Comparison of ENCODE assay signal across 8 mouse cellular contexts in the genomic region with DNA sequence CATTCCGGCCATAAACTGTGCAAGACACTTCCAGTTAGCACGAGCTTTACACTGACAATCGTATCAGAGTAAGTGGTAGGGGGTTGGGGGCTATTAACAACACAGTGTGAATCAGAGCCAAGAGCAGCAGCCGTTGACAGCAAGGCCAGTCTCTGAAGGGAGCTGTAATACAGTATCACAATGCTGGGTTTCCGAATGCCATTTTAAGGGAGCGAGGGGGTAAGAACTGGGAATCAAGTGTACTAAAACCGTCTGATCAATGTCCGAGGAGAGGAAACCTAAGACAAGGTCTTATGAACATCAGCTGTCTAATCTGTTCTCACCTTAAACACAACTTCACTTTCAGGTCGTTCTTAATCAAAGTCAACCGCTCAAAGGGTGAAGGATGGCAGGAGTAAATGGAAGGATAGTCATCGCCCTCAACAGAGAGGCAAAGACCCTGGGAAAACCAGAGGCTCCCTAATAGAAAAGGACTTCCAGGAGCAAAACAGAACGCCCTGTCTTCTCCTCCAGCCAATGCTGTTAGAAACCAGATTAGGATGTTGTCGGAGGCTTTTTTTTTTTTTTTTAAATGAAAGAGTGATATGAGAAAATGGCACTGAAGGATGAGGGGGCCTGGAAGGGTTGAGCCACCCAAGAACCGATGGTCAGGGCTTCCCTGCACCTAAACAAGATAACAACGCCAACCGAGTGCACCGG. TPM values are rescaled to one million over a fixed set of nuclear protein-coding genes. Genes with fewer than 3 reads are reported as not detected.
DNase-seq lines count a peak whose midpoint lies in the region; ATAC-seq and TF ChIP-seq lines count a peak whose summit lies in the region.

No protein-coding gene starts in this region.

- peaks cover 5% of the 10 kb centered on the region; the same call in 1 of the 2 replicates for H3K4me1 ChIP-seq in spleen, adult 2 months (ENCODE audit: control insufficient read depth, insufficient read depth, insufficient read length)
- peaks cover 10% of the 10 kb centered on the region for H3K4me1 ChIP-seq in heart, embryonic 10.5 days
- H3K4me1 ChIP-seq in kidney, embryonic 15.5 days: peaks cover 8% of the 10 kb centered on the region
- peaks cover 15% of the 10 kb centered on the region; the same call in 1 of the 2 replicates for H3K4me1 ChIP-seq in liver, postnatal 0 days (ENCODE audit: insufficient read depth)

- no peak for DNase-seq in spleen, adult 2 months (ENCODE audit: low read depth in 1 of 2, low spot score in 2 of 2)
- DNase-seq in spleen, adult 18-20 months: no peak
- DNase-seq in cerebellum, postnatal 10 days: peak; percentile 67 to 68
- DNase-seq in heart, embryonic 10.5 days (ENCODE audit: low spot score): peak; percentile 75
- DNase-seq in liver, postnatal 0 days: peak; percentile 18
- peak; percentile 45 for DNase-seq in retina, postnatal 1 day

- H3K9ac ChIP-seq in kidney, embryonic 15.5 days: peak overlapping the region; percentile 74
- H3K9ac ChIP-seq in liver, postnatal 0 days (replicated peaks): peak overlapping the region; percentile 96

- peak overlapping the region; percentile 61; the same call in 1 of the 2 replicates for H3K27ac ChIP-seq in spleen, adult 2 months (ENCODE audit: insufficient read depth, low read length)
- H3K27ac ChIP-seq in heart, embryonic 10.5 days: peak overlapping the region; percentile 96
- H3K27ac ChIP-seq in kidney, embryonic 15.5 days: peak overlapping the region; percentile 87
- peak overlapping the region; percentile 95 for H3K27ac ChIP-seq in liver, postnatal 0 days (ENCODE audit: low read depth)

- no peak; the same call in 1 of the 2 replicates for ATAC-seq in kidney, embryonic 15.5 days (replicated peaks; ENCODE audit: low FRiP score)
- ATAC-seq in liver, postnatal 0 days: no peak
- no peak for ATAC-seq in erythroid progenitor cell, adult 5-6 weeks (replicated peaks; ENCODE audit: low FRiP score, poor library complexity, severe bottlenecking)

- no peaks in the 10 kb centered on the region for H3K36me3 ChIP-seq in spleen, adult 2 months (ENCODE audit: control insufficient read depth, insufficient read depth, low read length)
- H3K36me3 ChIP-seq in heart, embryonic 10.5 days: no peaks in the 10 kb centered on the region
- no peaks in the 10 kb centered on the region for H3K36me3 ChIP-seq in kidney, embryonic 15.5 days
- H3K36me3 ChIP-seq in liver, postnatal 0 days (replicated peaks; ENCODE audit: insufficient read depth, low read length): no peaks in the 10 kb centered on the region; the same call in 1 of the 2 replicates

- no peaks in the 10 kb centered on the region for H3K9me3 ChIP-seq in heart, embryonic 10.5 days
- H3K9me3 ChIP-seq in kidney, embryonic 15.5 days (replicated peaks): no peaks in the 10 kb centered on the region
- no peaks in the 10 kb centered on the region for H3K9me3 ChIP-seq in liver, postnatal 0 days (ENCODE audit: low read length)

- TF ChIP-seq POLR2A in spleen, adult 2 months (IDR thresholded peaks at IDR 0.05; ENCODE audit: low read depth, low read length): no peak

- TF ChIP-seq CTCF in spleen, adult 2 months (IDR thresholded peaks at IDR 0.05; ENCODE audit: extremely low read depth, insufficient read depth, insufficient read length, insufficient replicate concordance): no peak
- TF ChIP-seq CTCF in liver, postnatal 0 days (IDR thresholded peaks at IDR 0.05; ENCODE audit: low read depth): no peak

- H3K27me3 ChIP-seq in spleen, adult 2 months (ENCODE audit: control insufficient read depth, insufficient read depth, low read length): no peaks in the 10 kb centered on the region
- no peaks in the 10 kb centered on the region for H3K27me3 ChIP-seq in heart, embryonic 10.5 days (ENCODE audit: insufficient read depth, poor library complexity, severe bottlenecking)
- no peaks in the 10 kb centered on the region for H3K27me3 ChIP-seq in kidney, embryonic 15.5 days
- H3K27me3 ChIP-seq in liver, postnatal 0 days (ENCODE audit: insufficient read depth, low read length): no peaks in the 10 kb centered on the region

- H3K4me2 ChIP-seq in kidney, embryonic 15.5 days: peak overlapping the region; percentile 77
- H3K4me2 ChIP-seq in liver, postnatal 0 days (ENCODE audit: low read depth, low read length): peak overlapping the region; percentile 71

- no peak for TF ChIP-seq EP300 in liver, postnatal 0 days (IDR thresholded peaks at IDR 0.05; ENCODE audit: low read depth)

- WGBS in spleen, adult 2 months: 13% methylated on average over 17 of the region's 17 CpGs
- WGBS in heart, embryonic 10.5 days: 1% methylated on average over 17 of the region's 17 CpGs
- WGBS in kidney, embryonic 15.5 days: under 1% methylated on average over 17 of the region's 17 CpGs
- 7% methylated on average over 17 of the region's 17 CpGs for WGBS in liver, postnatal 0 days (ENCODE audit: insufficient replicate concordance)

- H3K4me3 ChIP-seq in spleen, adult 2 months (ENCODE audit: extremely low read depth, insufficient read depth, insufficient read length): peak overlapping the region; percentile 94
- H3K4me3 ChIP-seq in heart, embryonic 10.5 days: peak overlapping the region; percentile 97
- H3K4me3 ChIP-seq in kidney, embryonic 15.5 days (replicated peaks): peak overlapping the region; percentile 89
- peak overlapping the region; percentile 98 for H3K4me3 ChIP-seq in liver, postnatal 0 days (ENCODE audit: low read depth, low read length)

RNA-seq across cellular contexts. Expression of gene Usp32, which starts 1.0 kb away (rescaled TPM):
- 2.9 and 5.4 TPM in 2 replicates for polyA plus RNA-seq in spleen, adult 2 months (2012; rRNA removed)
- 4.3 and 5.0 TPM in 2 replicates for polyA plus RNA-seq in heart, embryonic 10.5 days (2016; fragmentation: Nextera tagmentation; extraction: Ambion mirVana)
- polyA plus RNA-seq in kidney, embryonic 15.5 days (2015; fragmentation: Nextera tagmentation; extraction: Ambion mirVana): 3.6 and 5.9 TPM in 2 replicates
- polyA plus RNA-seq in liver, postnatal 0 days (2015; fragmentation: Nextera tagmentation; extraction: Ambion mirVana): 4.7 and 6.1 TPM in 2 replicates
- 248 and 268 TPM in 2 replicates for total RNA-seq in erythroid progenitor cell, adult 5-6 weeks (2015; ENCODE audit: low replicate concordance)
- 357 and 586 TPM in 2 replicates for total RNA-seq in erythroid progenitor cell, adult 5-6 weeks (2017; ENCODE audit: low replicate concordance)

RNA-seq across cellular contexts. Expression of gene 1700125H20Rik, which starts 31.3 kb away (rescaled TPM):
- polyA plus RNA-seq in spleen, adult 2 months (2012; rRNA removed): not detected in 2 replicates
- not detected in 2 replicates for polyA plus RNA-seq in heart, embryonic 10.5 days (2016; fragmentation: Nextera tagmentation; extraction: Ambion mirVana)
- 0.32 and 0.42 TPM in 2 replicates for polyA plus RNA-seq in kidney, embryonic 15.5 days (2015; fragmentation: Nextera tagmentation; extraction: Ambion mirVana)
- polyA plus RNA-seq in liver, postnatal 0 days (2015; fragmentation: Nextera tagmentation; extraction: Ambion mirVana): 0.16 and 0.33 TPM in 2 replicates
- total RNA-seq in erythroid progenitor cell, adult 5-6 weeks (2015; ENCODE audit: low replicate concordance): 6.5 TPM in 1 of 2 replicates, not detected in the other
- not detected in 2 replicates for total RNA-seq in erythroid progenitor cell, adult 5-6 weeks (2017; ENCODE audit: low replicate concordance)

Comparison
In these comparisons a context has a peak if more than half of its experiments do, and no peak if none do; other contexts are left out.
1. DNase-seq: peak in cerebellum, postnatal 10 days (2 of 2), heart, embryonic 10.5 days (single experiment), liver, postnatal 0 days (single experiment) and retina, postnatal 1 day (single experiment); none in spleen, adult 2 months (0 of 2) and spleen, adult 18-20 months (0 of 2).
2. Peak in every context shown above with its lines, with median percentiles within 50 percentile points of each other: H3K27ac ChIP-seq and H3K4me3 ChIP-seq.